Mouse (Mus musculus) mouse embryonic stem cell (cell line): ENCODE measurements around the gene Xrcc3.

Source experiments
- in situ Hi-C, 2 experiments: fragments of 300-500 bp; cut with MboI; formaldehyde crosslinking; loops; 1 replicate in 1 of 2; 3 replicates in 1 of 2; pipeline ENCODE4 v1.14.3; 2019 to 2020; ENCODE audit warnings: low sequenced_read_pairs in 2 of 2, low pct_unique_long_range_greater_than_20kb in 1 of 2, mixed read lengths in 1 of 2; ENCODE audit not compliant: unreplicated experiment in 1 of 2

Gene Xrcc3

DNA sequence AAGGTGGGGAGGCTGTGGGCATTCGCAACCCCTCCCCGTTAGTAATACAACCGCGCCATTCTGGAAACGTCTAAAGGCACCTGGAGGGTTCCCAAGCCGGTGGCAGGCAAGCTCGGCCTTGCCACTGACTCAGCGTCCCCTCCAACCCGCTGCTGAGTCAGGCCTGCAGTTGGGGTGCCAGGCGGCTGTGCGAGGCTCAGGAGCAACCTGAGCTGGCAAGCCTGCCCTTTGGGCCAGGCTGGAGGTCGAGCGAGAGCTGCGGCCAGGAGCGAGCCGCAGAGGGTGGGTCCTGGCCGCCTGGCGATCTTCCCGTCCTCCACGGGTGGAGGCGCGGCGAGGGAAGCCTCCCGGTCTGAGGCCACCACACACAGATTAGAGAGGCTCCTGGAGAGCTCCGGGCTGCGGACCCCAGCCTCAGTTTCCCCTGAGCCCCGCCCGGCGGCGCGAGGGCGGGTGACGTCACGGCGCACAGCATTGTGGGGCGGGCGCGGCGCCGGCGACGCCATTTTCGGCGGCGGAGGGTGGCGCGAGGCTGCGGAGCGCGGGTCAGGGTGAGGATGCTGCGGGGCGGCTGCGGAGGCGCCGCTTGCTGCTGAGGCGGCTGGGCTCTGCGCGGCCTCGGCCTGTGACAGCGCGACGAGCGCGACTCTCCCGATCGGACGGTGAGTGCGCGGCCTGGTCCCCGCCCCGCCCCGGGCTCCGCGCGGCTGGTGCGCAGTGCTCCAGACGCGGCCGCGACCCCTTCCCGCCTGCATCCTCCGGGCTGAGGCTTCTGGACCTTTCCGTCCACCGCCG lies 55.1 kb downstream of the Xrcc3 start, which contains the start of gene Klc1:
TSS of gene Klc1 (plus strand) at position 469 of the 795 bp plus-strand sequence.
- in situ Hi-C loops, result no loop called here

DNA sequence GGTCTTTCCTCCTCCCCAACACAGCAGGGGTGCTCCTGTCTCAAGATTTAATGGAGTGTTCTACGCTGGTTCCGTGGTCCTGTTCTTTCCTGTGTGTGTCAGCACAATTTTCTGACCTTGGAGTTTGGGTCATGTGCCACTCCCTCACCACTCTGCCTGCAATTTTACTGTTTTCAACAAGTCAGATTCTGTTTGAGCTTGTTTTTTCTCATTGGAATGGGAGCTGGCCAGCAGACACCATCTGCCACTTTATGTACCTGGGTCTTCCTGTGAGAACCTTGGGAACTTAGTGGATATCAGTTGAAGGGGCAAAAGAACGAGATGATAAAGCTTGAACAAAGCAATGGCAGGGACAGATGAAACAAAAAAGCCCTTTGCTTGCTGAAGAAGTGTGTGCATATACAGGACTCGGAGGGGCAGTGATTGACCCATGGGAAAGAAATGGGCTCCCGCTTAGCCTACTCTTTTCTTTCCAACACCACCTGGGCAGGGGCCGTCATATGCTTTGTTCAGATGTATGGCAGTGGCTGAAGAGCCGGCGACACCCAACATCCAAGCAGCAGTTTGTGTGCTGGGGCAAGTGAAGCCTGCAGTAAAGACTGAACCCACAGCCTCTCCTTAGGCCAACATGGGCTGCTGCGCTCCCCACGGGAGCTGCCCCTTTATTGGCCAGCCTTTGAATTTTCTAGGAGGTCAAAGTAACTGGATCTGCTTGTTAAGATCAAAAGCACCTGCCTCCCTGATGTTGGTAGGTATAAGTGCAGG lies 55.9 kb downstream of the Xrcc3 start:
- in situ Hi-C loops, result no loop called here

DNA sequence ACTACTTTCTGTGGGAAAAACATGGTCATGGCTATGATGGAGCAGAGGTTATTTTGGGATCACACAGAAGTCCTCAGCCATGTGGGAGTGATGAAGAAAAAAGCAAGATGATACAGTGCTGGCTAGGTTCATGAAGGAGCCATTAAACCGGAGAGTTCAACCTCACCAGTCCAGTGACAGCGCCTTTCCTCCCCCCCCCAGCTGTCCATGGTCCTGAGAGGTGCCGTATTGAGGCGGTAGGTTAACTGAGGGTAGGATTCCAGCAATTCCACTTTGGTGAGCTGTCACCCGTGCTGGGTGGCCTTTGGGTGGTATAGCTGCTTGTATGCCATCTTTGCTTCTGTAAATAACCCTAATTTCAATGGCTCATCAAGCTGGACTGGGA lies 57.0 kb downstream of the Xrcc3 start:
- in situ Hi-C loops, result no loop called here

DNA sequence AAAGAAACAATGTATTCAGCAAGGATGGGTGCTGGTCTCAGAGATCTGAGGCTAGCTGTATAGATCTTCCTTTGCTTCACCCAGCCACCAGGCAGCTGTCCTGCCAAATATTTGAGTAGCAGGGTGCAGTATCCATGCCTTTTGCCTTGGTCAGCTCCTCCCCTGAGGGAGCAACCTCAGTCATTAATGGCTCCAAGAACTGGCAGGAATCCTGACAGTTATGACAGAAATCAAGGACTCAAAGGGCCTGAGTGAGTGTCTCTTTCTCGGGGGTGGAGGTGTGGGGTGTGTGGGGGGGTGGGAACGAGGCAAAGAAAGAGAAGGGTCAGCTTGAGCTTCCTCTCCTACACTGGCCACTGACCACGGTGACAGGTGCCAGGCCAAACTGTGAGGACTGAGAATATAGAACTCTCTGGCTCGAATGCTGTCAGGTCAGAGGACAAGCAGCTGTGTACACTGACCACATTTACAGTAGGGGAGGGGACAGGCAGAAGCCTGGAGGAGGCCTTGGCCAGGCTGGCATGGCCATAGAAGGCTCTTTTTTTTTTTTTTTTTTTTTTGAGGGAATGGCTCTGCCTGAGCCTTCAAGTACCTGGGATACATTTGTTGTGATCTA lies 57.5 kb downstream of the Xrcc3 start:
- in situ Hi-C loops, result no loop called here

DNA sequence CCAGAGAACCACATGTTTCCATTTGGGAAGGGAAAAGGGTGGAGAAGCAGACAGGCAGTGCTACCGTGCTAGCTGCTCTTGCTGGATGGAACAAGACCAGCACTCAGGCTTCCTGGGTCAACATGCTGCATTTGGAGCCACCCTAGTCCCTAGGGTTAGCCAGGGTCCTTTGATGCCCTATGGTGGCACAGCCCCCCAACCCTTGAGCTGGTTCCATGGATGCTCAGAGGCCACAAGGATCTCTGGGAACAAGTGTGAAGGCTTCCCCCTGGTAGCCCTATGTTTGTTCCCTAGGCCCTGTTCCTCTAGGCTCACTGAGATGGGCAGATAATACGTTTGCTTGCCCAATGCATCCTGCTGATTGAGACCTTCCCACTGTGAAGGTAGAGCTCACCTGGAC lies 58.4 kb downstream of the Xrcc3 start:
- in situ Hi-C loops, result no loop called here

DNA sequence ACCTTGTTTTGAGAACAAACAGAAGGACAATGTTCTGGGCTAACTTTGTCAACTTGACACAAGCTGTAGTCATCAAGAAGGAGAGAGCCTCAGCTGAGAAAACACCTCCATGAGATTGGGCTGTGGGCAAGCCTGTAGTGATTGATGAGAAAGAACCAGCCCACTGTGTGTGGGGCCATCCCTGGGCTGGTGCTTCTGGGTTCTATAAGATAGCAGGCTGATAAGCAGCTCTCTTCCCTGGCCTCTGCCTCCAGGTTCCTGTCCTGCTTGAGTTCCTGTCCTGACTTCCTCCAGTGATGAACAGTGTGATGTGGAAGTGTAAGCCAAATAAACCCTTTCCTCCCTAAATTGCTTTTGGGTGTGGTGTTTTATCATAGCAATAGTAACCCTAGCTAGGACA lies 59.0 kb downstream of the Xrcc3 start:
- in situ Hi-C loops, result no loop called here

DNA sequence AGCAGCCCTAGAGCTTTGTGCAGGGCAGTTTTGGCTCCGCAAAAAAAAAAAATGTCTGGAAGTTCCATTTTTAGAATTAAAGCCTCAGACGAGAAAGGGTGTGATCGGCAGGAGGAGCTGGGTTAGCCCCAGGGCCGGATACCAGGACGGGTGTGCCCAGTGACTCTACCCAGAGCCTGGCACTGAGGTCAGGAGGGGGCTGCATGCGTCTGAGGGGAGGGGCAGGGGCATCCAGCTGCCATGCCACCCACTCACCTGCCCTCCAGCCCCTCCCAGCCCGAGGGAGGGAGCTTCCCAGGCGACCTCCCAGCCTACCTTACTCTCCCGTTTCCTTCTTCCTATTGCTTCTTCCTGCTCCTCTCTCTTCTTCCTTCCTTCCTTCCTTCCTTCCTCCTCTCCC lies 60.3 kb downstream of the Xrcc3 start:
- in situ Hi-C loops, result no loop called here
